Mouse (Mus musculus) myocyte (in vitro differentiated cells): ENCODE measurements around the gene Hipk2. TPM values are rescaled to one million over a fixed set of nuclear protein-coding genes. Genes with fewer than 3 reads are reported as not detected.

Source experiments
- H3K27me3 ChIP-seq: one replicate; pipeline ENCODE4 v1.6.1; 2011; ENCODE audit not compliant: control insufficient read depth, insufficient read depth, insufficient read length
- H3K36me3 ChIP-seq: one replicate; pipeline ENCODE4 v1.6.1; 2011; ENCODE audit not compliant: control insufficient read depth, insufficient read depth
- H3K4me2 ChIP-seq: one replicate; pipeline ENCODE4 v1.6.1; 2011; ENCODE audit warnings: low read depth, control low read depth
- H3K4me3 ChIP-seq: one replicate; pipeline ENCODE4 v1.5.1; 2011; ENCODE audit warnings: mild to moderate bottlenecking, control low read depth, moderate library complexity
- H3K79me2 ChIP-seq: one replicate; pipeline ENCODE4 v1.6.1; 2011; ENCODE audit not compliant: control insufficient read depth, insufficient read depth
- H3ac ChIP-seq: one replicate; pipeline ENCODE4 v1.6.1; 2011; ENCODE audit not compliant: control insufficient read depth, insufficient read length
- CEBPB ChIP-seq: IDR thresholded peaks from 2 replicates; pipeline ENCODE4 v1.6.1; 2011; ENCODE audit warnings: mild to moderate bottlenecking, moderate library complexity; ENCODE audit not compliant: poor library complexity, insufficient read depth, severe bottlenecking
- E2F4 ChIP-seq: IDR thresholded peaks from one replicate; pipeline ENCODE4 v1.6.1; 2011; ENCODE audit warnings: mild to moderate bottlenecking, control low read depth, moderate library complexity; ENCODE audit not compliant: insufficient read depth
- MAX ChIP-seq: IDR thresholded peaks from one replicate; pipeline ENCODE4 v1.6.1; 2011; ENCODE audit warnings: low read depth, mild to moderate bottlenecking, control low read depth
- MYOD1 ChIP-seq, 3 experiments: IDR thresholded peaks; one replicate each; pipeline ENCODE4 v1.6.1; 2011; ENCODE audit warnings: control low read depth in 2 of 3, low read depth in 2 of 3, mild to moderate bottlenecking in 2 of 3, moderate library complexity in 1 of 3; ENCODE audit not compliant: insufficient read length in 2 of 3, control insufficient read depth in 1 of 3
- MYOG ChIP-seq, 3 experiments: IDR thresholded peaks; one replicate each; pipeline ENCODE4 v1.6.1; 2011; ENCODE audit warnings: control low read depth in 2 of 3, low read depth in 2 of 3, mild to moderate bottlenecking in 2 of 3; ENCODE audit not compliant: insufficient read length in 2 of 3, control insufficient read depth in 1 of 3, insufficient read depth in 1 of 3
- POLR2A ChIP-seq: IDR thresholded peaks from one replicate; pipeline ENCODE4 v1.6.1; 2011; ENCODE audit warnings: low read depth, mild to moderate bottlenecking, control low read depth, moderate library complexity; ENCODE audit not compliant: insufficient read length
- POLR2AphosphoS2 ChIP-seq: IDR thresholded peaks from one replicate; pipeline ENCODE4 v1.6.1; 2011; ENCODE audit warnings: low read depth, control low read depth; ENCODE audit not compliant: insufficient read length
- REST ChIP-seq: IDR thresholded peaks from one replicate; pipeline ENCODE4 v1.6.1; 2011; ENCODE audit warnings: mild to moderate bottlenecking, control low read depth, moderate library complexity; ENCODE audit not compliant: insufficient read depth, insufficient read length
- SRF ChIP-seq: IDR thresholded peaks from one replicate; pipeline ENCODE4 v1.6.1; 2011; ENCODE audit warnings: low read depth; ENCODE audit not compliant: control insufficient read depth, insufficient read length
- TCF12 ChIP-seq: IDR thresholded peaks from one replicate; pipeline ENCODE4 v1.6.1; 2011; ENCODE audit warnings: mild to moderate bottlenecking, control low read depth; ENCODE audit not compliant: poor library complexity, insufficient read depth, severe bottlenecking
- TCF3 ChIP-seq: IDR thresholded peaks from one replicate; pipeline ENCODE4 v1.6.1; 2011; ENCODE audit warnings: low read depth, control low read depth; ENCODE audit not compliant: insufficient read length
- USF1 ChIP-seq: IDR thresholded peaks from one replicate; pipeline ENCODE4 v1.6.1; 2011; ENCODE audit warnings: low read depth, mild to moderate bottlenecking, control low read depth, moderate library complexity
- polyA plus RNA-seq: library from polyadenylated mRNA; unstranded; fragments of >200 nt; fragmentation: generic; extraction: Trizol; gene quantifications from one replicate; pipeline ENCODE4 v1.2.1, GENCODE M21; 2012; ENCODE audit warnings: missing spikeins

The Hipk2 gene
- polyA plus RNA-seq, 1 experiment, result 11.3 TPM

- TF ChIP-seq MYOG (IDR thresholded peaks at IDR 0.05; ENCODE audit: control insufficient read depth in 1 of 3, insufficient read depth in 1 of 3, insufficient read length in 2 of 3, low read depth in 2 of 3) (no peak), USF1 (no peak), TCF3 (no peak), MYOD1 (IDR thresholded peaks at IDR 0.05; ENCODE audit: control insufficient read depth in 1 of 3, insufficient read length in 2 of 3, low read depth in 2 of 3) (no peak), MAX (no peak), POLR2AphosphoS2 (no peak), CEBPB (no peak), POLR2A (no peak), TCF12 (no peak), E2F4 (no peak), REST (no peak), SRF (no peak)
- no peak overlapping the region for H3ac ChIP-seq
- no peak overlapping the region for H3K4me2 ChIP-seq
- H3K79me2 ChIP-seq, result peaks cover 96% of the 10 kb centered on the region
- H3K36me3 ChIP-seq, result no peaks in the 10 kb centered on the region
- H3K27me3 ChIP-seq, result no peaks in the 10 kb centered on the region
- H3K4me3 ChIP-seq, result no peak overlapping the region
Observed at GRCm38 (mm10) chr6:38847447-38847846, 28.5 kb downstream of the Hipk2 start.

- Histone ChIP-seq H3K36me3 (no peaks in the 10 kb centered on the region), H3K27me3 (no peaks in the 10 kb centered on the region), H3K4me2 (no peak overlapping the region), H3K4me3 (no peak overlapping the region), H3ac (no peak overlapping the region), H3K79me2 (peaks cover 96% of the 10 kb centered on the region)
- no peak for TF ChIP-seq POLR2A
- TF ChIP-seq POLR2AphosphoS2, result no peak
- no peak for TF ChIP-seq REST
- no peak for TF ChIP-seq MYOD1 (IDR thresholded peaks at IDR 0.05; ENCODE audit: control insufficient read depth in 1 of 3, insufficient read length in 2 of 3, low read depth in 2 of 3)
- TF ChIP-seq USF1, result no peak
- TF ChIP-seq SRF, result no peak
- no peak for TF ChIP-seq CEBPB
- TF ChIP-seq TCF3, result no peak
- TF ChIP-seq TCF12, result no peak
- TF ChIP-seq E2F4, result no peak
- TF ChIP-seq MYOG (IDR thresholded peaks at IDR 0.05; ENCODE audit: control insufficient read depth in 1 of 3, insufficient read depth in 1 of 3, insufficient read length in 2 of 3, low read depth in 2 of 3), result no peak
- no peak for TF ChIP-seq MAX
Observed at GRCm38 (mm10) chr6:38846330-38847195, 29.4 kb downstream of the Hipk2 start.

DNA sequence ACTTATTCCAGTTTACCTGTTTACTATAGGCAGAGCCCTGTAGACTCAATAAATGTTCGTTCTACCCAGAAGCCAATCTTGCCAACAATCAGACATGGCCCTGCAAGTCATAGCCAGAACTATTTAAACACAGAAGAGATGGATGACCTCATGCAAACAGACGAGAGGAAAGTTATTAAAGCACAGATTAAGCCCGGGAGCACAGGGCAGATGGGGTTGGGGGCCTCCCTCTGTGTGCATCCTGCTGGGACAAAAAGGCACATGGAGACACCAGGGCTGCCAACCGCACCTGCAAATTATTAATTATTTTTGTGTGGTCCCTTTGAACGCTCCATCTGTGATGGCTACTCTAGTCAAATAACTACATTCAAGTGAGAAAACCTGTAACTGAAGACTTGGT, 30.1 kb downstream of the Hipk2 start:
- Histone ChIP-seq H3K79me2 (peaks cover 93% of the 10 kb centered on the region), H3K4me3 (no peak overlapping the region), H3K4me2 (no peak overlapping the region), H3K36me3 (no peaks in the 10 kb centered on the region), H3K27me3 (no peaks in the 10 kb centered on the region), H3ac (no peak overlapping the region)
- no peak for TF ChIP-seq POLR2AphosphoS2
- TF ChIP-seq SRF, result no peak
- TF ChIP-seq TCF12, result no peak
- TF ChIP-seq CEBPB, result no peak
- TF ChIP-seq MAX, result no peak
- TF ChIP-seq E2F4, result no peak
- no peak for TF ChIP-seq MYOD1 (IDR thresholded peaks at IDR 0.05; ENCODE audit: control insufficient read depth in 1 of 3, insufficient read length in 2 of 3, low read depth in 2 of 3)
- TF ChIP-seq TCF3, result no peak
- TF ChIP-seq USF1, result no peak
- TF ChIP-seq POLR2A, result no peak
- TF ChIP-seq MYOG (IDR thresholded peaks at IDR 0.05; ENCODE audit: control insufficient read depth in 1 of 3, insufficient read depth in 1 of 3, insufficient read length in 2 of 3, low read depth in 2 of 3), result no peak
- TF ChIP-seq REST, result no peak

- H3K27me3 ChIP-seq, result no peaks in the 10 kb centered on the region
- H3ac ChIP-seq, result no peak overlapping the region
- no peak overlapping the region for H3K4me3 ChIP-seq
- no peak for TF ChIP-seq MYOG (IDR thresholded peaks at IDR 0.05; ENCODE audit: control insufficient read depth in 1 of 3, insufficient read depth in 1 of 3, insufficient read length in 2 of 3, low read depth in 2 of 3)
- no peak for TF ChIP-seq POLR2AphosphoS2
- TF ChIP-seq TCF12, result no peak
- no peak for TF ChIP-seq SRF
- no peak for TF ChIP-seq E2F4
- no peak for TF ChIP-seq POLR2A
- TF ChIP-seq TCF3, result no peak
- no peak for TF ChIP-seq MYOD1 (IDR thresholded peaks at IDR 0.05; ENCODE audit: control insufficient read depth in 1 of 3, insufficient read length in 2 of 3, low read depth in 2 of 3)
- TF ChIP-seq USF1, result no peak
- no peak for TF ChIP-seq MAX
- TF ChIP-seq REST, result no peak
- TF ChIP-seq CEBPB, result no peak
- no peak overlapping the region for H3K4me2 ChIP-seq
- H3K79me2 ChIP-seq, result peaks cover 85% of the 10 kb centered on the region
- H3K36me3 ChIP-seq, result no peaks in the 10 kb centered on the region
Observed at GRCm38 (mm10) chr6:38845117-38845516, 30.8 kb downstream of the Hipk2 start.
